Mouse (Mus musculus) lung, adult 2 months (tissue): Measurements from ENCODE around the gene Adamtsl1. TPM values are rescaled to one million over a fixed set of nuclear protein-coding genes. Genes with fewer than 3 reads are reported as not detected.

ENCODE experiments used
- DNase-seq: peaks from one replicate; pipeline ENCODE4 v3.0.0; 2022
- H3K4me1 ChIP-seq: fragments of 200-500 bp; 2 replicates; pipeline ENCODE4 v1.6.1; 2011; ENCODE audit warnings: low read length; ENCODE audit not compliant: control insufficient read depth, insufficient read depth
- H3K4me3 ChIP-seq: fragments of 200-500 bp; replicated peaks from 2 replicates; pipeline ENCODE3; 2011; ENCODE audit warnings: low read depth, mild to moderate bottlenecking, control low read depth, low read length; ENCODE audit errors: extremely low read depth
- CTCF ChIP-seq: fragments of 200-500 bp; IDR thresholded peaks from 2 replicates; pipeline ENCODE4 v1.5.1; 2011; ENCODE audit warnings: mild to moderate bottlenecking, low read length, control low read depth; ENCODE audit not compliant: insufficient read depth
- POLR2A ChIP-seq: fragments of 200-500 bp; IDR thresholded peaks from 2 replicates; pipeline ENCODE4 v1.6.1; 2011; ENCODE audit warnings: low read depth, mild to moderate bottlenecking, control low read depth, low read length, borderline replicate concordance; ENCODE audit errors: extremely low read depth
- WGBS: fragments of 180-500 bp; shearing (Covaris S2); methylation state at CpG from one replicate; pipeline ENCODE4 v1.1.7; 2018; 5-methylcytosine and 5-hydroxymethylcytosine counted together
- polyA plus RNA-seq: library from polyadenylated mRNA; depleted of rRNA; stranded (reverse); fragments of >200 nt; gene quantifications from 2 replicates; pipeline ENCODE4 v1.2.3, GENCODE M21; 2012

Gene Adamtsl1
- polyA plus RNA-seq, 1 experiment = 10.8 TPM

DNA sequence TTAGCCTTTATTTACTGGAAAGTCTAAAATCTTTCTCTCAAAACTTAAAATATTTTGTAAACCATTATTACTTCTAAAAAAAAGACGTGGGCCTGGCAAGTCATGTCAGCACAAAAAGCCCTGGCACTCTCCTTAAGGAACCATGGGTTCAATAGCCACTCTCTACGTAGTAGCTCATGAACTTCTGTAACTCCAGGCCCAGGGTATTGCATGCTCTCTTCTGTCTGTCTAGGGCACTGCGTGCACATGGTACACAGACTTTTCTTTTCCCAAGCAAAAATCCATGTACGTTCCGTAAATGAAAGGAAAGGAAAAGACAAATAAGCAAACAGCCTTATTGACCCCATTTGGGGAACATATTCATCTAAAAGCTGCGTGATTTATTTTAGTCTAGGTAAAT, 253.7 kb downstream of the Adamtsl1 start:
- Histone ChIP-seq H3K4me3 (no peak overlapping the region), H3K4me1 (no peaks in the 10 kb centered on the region; the same call in 1 of the 2 replicates)
- DNase-seq = no peak
- TF ChIP-seq POLR2A (no peak), CTCF (no peak)
- WGBS = 71% methylated on average over 6 of the region's 6 CpGs

- WGBS = 61% methylated on average over 5 of the region's 5 CpGs
- no peak overlapping the region for H3K4me3 ChIP-seq
- DNase-seq = no peak
- TF ChIP-seq POLR2A (no peak), CTCF (no peak)
- no peaks in the 10 kb centered on the region; the same call in 1 of the 2 replicates for H3K4me1 ChIP-seq
Observed at GRCm38 (mm10) chr4:85768107-85768506, 254.1 kb downstream of the Adamtsl1 start.

DNA sequence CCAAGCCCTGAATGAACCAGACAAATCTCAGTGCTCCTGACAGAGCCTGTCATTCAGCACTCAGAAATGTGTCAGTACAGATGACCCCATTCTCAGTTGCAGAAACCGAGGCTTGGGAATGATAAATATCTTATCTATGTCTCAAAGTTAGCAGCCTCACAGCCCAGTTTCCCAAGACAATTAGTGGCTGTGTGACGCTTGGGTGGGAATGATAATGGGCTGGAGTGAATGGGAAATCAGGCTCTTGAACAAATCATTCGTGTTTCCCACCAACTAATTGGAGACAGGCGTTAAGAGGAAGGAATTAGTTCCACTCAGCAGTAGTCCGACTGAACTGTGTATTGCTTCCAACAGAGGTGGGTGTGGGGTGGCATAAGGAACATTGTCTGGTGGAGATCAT, 268.5 kb downstream of the Adamtsl1 start:
- Histone ChIP-seq H3K4me3 (no peak overlapping the region), H3K4me1 (no peaks in the 10 kb centered on the region)
- TF ChIP-seq CTCF (no peak), POLR2A (no peak)
- no peak for DNase-seq
- 57% methylated on average over 5 of the region's 5 CpGs for WGBS

DNA sequence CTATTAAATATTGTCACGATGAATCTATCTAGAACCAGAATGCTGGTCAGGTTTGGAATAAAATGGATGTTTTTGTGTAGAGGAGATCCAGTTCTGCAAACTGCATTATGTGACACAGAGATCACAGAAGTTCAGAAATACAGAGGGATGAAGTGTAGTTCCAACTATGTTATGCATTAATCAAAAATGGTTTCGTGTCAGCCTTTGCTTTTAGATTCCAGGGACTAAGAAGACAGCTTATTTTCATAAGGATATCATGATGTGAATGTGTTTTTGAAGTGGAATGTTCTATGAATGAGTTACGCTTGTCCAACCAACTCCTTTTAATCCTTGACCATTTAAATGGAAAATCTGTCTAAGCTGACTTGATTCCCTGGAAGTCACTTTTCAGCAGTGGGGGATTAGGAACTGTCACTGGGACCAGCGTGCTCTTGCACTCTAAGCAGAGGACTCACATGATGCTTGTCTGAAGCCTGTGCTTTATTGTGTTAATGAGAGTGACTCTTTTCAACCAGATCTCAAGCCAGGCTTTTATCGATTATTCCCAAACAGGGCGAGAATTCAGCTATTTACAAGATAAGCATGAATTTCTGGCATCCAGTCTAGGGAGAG, 269.9 kb downstream of the Adamtsl1 start:
- no peak for TF ChIP-seq CTCF
- TF ChIP-seq POLR2A = no peak
- 63% methylated on average over 6 of the region's 6 CpGs for WGBS
- DNase-seq = no peak
- no peaks in the 10 kb centered on the region for H3K4me1 ChIP-seq
- no peak overlapping the region for H3K4me3 ChIP-seq

DNA sequence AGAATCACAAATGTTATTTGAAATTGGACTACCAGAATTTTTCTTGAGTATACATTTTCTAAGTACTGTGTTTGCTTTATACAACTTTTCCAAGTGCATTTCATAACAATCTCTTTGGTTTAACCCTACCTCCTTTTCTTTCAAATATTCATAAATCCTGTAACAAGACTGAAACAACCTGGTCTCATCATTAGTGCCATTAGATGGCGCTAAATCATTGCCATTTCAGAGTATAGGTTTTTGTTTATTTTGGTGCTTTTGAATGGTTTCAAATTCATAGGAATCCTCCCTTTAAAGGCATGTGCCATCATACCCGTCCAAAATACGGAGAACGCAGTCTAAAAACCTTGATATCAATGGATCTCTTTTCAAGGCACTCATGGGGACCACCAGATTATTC, 270.5 kb downstream of the Adamtsl1 start:
- no peak for TF ChIP-seq CTCF
- no peak for TF ChIP-seq POLR2A
- H3K4me3 ChIP-seq = no peak overlapping the region
- no peak for DNase-seq
- no peaks in the 10 kb centered on the region for H3K4me1 ChIP-seq
- WGBS = 63% methylated on average over 4 of the region's 4 CpGs

GRCm38 (mm10) chr4:85790226-85790625, 276.3 kb downstream of the Adamtsl1 start:
- no peak for DNase-seq
- TF ChIP-seq CTCF (no peak), POLR2A (no peak)
- no peak overlapping the region for H3K4me3 ChIP-seq
- 57% methylated on average over 2 of the region's 2 CpGs for WGBS
- H3K4me1 ChIP-seq = no peaks in the 10 kb centered on the region

- H3K4me1 ChIP-seq = no peaks in the 10 kb centered on the region
- H3K4me3 ChIP-seq = no peak overlapping the region
- TF ChIP-seq POLR2A (no peak), CTCF (peak; percentile 93)
- 3% methylated on average over 8 of the region's 8 CpGs for WGBS
- peak; percentile 61 for DNase-seq
Observed at GRCm38 (mm10) chr4:85801805-85802204, 287.8 kb downstream of the Adamtsl1 start.

DNA sequence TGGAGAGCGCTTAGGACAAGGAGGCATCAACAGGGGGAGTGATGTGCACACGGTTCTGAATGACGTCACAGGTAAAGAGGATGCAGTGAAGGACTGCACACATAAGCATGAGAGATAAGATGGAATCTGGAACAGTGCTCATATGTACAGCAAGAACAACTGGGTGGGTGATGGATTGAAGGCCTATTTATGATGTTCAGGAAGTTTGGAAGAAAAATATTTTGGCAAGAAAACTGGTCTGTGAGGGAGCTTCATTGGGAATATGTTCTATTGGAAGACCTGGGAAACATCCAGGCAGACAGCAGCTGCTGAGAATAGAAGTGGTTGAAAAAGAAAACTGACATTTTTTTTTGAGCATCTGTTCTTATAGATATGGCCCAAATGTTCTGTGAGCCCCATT, 300.4 kb downstream of the Adamtsl1 start:
- Histone ChIP-seq H3K4me3 (no peak overlapping the region), H3K4me1 (no peaks in the 10 kb centered on the region)
- TF ChIP-seq CTCF (no peak), POLR2A (no peak)
- no peak for DNase-seq
- WGBS = 63% methylated on average over 3 of the region's 3 CpGs

DNA sequence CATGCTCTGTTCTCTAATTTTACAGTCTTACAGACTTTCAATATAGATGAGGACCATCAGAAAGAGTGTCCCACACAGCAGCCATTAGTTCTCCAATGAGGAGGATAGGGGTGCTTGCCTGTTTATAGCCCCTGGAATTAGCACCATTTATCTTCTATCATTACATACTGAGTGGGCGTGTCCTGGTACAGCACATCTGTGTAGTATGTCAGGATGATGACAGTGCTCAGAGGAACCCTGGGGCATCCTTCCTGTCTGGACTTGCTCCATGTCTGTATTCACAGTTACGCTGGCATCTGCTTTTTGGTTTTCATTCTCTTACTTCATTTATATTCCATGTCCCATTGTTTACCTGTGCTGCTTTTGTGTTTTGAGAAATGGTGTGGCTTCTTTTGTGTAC, 304.5 kb downstream of the Adamtsl1 start:
- H3K4me1 ChIP-seq = no peaks in the 10 kb centered on the region
- no peak for DNase-seq
- H3K4me3 ChIP-seq = no peak overlapping the region
- TF ChIP-seq CTCF = no peak
- WGBS = 66% methylated on average over 2 of the region's 2 CpGs

- 91% methylated on average over 1 of the region's 1 CpGs for WGBS
- no peak for DNase-seq
- no peak overlapping the region for H3K4me3 ChIP-seq
- TF ChIP-seq CTCF (peak; percentile 42; the same call in 1 of the 2 replicates), POLR2A (no peak)
- no peaks in the 10 kb centered on the region for H3K4me1 ChIP-seq
Observed at GRCm38 (mm10) chr4:85819169-85819568, 305.2 kb downstream of the Adamtsl1 start.
